Mouse (Mus musculus): Measurements from ENCODE around the gene Aldoart2.
"Not testable (repeated sequence)": the region's sequence is repeated elsewhere in the genome, so short reads cannot be mapped to it uniquely, and the experiment has no call there.

Aldoart2 gene

DNA sequence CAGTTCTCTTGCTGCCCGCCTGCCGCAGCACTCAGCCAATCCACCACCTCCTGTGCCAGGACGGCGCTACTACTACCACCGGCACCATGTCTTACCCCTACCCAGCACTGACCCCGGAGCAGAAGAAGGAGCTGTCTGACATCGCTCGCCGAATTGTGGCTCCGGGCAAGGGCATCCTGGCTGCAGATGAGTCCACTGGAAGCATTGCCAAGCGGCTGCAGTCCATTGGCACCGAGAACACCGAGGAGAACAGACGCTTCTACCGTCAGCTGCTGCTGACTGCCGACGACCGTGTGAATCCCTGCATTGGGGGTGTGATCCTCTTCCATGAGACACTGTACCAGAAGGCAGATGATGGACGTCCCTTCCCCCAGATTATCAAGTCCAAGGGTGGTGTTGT, at the start of gene Aldoart2:
Gene Aldoart2 (plus strand): TSS at position 34 of the 400 bp plus-strand sequence.
- no peak for DNase-seq (ENCODE audit: low spot score)

DNA sequence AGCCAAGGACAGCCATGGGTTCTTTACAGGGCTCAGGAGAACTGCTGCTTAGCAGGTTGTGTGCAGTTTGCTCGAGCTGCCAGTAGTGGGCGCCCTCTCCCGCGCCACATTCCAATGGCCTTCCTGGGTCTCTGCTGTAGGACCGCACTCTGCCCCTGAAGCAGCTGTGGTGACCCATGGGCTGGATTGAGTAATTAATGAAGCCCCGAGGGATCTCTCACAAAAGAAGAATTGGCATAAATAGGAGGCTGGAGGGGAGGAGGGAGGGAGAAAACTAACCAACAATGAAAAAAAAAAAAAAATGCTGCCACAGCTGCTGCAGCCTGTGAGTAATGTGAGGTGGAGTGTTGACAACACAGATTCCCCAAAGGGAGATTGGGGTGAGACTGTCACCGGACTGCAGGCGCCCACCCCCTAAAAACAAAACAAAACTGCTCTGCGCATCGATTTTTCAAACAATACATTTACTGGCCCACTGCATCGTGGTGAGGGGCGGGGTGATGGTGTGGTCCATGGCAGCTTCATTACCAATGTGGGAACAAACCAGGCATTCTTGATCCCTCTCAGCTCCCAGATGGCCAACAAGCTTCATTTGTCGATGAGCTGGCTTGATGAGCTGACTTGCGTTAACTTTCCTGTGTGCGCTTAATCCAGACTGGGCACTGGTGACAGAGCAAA, 46.8 kb upstream of the Aldoart2 start:
- DNase-seq (ENCODE audit: low spot score), result no peak

DNA sequence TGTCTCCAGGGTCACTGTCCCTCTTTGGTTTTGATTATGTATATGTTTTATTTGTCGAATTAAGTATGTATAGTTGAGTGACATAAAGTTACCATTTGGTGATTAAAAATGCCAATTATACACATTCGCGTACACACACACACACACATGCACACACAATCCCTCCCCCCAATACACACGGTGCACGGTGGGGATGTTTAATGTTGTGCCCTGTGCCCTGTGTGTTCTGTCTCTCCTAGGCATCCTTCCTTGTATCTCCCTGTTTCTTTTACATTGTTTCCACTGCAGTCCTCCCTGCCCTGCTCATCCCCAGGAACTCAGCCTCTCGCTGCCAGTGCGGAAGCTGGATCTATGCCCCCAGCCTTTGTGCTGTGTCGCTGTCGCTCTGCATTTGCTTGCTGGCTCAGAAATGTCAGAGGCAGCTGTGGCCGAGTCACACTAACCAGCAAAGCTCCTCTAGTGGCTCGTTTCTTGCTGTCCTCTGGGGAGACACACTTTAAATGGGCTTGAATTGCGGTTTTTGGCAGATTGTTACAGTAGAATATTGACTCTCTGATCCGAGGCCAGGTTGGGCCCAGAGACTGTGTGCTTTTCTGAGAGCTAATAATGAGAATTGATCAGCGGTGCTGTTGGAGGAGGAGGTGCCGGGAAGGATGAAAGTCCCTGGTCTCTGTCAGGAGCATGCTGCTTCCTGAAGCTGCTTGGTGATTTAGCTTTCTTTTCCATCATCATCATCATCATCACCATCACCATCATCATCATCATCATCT, 37.9 kb upstream of the Aldoart2 start:
- no peak for DNase-seq (ENCODE audit: low spot score)

DNA sequence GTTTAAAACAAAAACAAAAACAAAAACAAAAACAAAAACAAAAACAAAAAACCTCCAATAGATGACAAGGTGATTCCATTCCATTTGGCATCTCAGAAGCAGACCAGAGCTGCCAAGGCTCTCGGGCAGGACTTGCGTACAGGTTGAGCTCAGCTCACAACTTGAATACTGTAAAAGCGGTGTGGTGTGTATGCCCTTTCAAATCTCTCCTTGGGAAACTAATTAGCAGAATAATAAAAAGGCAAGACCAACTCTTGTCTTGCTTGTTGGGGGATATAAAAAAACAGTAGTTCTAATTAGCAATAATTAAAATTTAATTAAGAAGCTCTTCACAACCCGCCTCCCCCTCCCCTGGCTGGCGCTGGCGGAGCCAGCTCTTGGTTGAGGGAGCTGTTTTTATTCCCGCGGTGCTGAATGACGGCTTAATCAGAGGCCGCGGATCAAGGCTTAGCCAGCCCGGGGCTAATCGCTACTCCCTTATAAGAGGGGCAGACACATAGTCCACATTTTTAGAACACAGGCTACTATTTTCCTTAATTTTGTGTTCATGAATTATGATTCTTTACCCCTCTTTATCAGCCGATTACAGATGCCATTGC, 28.4 kb upstream of the Aldoart2 start:
- DNase-seq (ENCODE audit: low spot score), result no peak

DNA sequence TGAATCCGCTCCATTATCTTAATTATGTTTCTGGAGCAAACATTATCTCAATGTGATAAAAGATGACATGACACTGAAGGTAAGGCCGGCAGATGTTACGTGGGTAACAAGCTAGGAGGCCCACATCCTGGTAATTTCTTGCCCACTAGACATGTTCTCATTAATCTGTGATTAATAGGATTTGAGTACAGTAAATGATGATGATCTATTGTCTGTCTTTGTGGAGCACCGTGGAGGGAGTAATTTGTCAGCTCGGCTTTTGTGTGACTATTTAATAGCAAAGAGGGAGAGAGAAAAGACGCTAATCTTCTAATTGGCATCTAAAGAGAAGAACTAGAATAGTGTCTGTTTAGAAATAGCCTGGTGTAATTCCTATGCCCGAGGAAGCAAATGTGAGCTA, 27.3 kb upstream of the Aldoart2 start:
- DNase-seq (ENCODE audit: low spot score), result no peak

DNA sequence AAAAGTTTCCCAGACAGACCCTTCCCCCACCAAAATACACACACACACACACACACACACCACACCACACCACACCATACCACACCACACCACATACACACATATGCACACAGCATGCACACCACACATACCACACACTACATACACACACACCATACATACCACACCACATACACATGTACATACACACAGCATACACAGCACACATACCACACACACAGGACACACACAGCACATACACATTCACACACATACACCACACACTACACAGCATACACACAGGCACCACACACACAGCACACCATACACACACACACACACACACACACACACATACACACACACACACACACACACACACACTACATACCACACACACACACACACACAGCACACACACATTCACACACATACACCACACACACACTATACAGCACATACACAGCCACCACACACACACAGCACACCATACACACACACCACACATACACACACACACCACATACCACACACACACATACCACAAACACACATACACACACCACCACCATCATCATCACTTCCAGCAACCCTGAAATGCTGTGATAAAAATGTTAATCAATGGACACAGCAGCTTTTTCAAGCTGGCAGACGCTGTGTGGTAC, 26.6 kb upstream of the Aldoart2 start:
- no peak for DNase-seq (ENCODE audit: low spot score)

DNA sequence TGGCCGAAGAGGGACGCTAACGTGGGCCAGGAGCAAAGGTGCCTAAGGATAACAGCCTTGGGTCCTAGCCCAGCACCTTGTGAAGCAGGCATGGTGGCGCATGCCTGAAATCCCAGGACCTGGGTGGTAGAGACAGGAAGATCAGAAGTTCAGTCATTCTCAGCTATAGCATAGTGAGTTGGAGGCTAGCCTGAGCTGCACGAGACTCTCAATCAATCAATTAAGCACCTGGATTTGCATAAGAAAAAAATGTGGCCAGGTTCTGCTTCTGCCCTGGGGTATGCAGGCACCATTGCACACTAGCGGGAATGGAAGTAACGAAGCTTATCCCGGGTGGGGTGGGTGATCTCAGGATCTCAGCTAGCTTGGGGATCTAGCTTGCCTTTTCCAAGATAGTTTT, 25.9 kb upstream of the Aldoart2 start:
- no peak for DNase-seq (ENCODE audit: low spot score)

DNA sequence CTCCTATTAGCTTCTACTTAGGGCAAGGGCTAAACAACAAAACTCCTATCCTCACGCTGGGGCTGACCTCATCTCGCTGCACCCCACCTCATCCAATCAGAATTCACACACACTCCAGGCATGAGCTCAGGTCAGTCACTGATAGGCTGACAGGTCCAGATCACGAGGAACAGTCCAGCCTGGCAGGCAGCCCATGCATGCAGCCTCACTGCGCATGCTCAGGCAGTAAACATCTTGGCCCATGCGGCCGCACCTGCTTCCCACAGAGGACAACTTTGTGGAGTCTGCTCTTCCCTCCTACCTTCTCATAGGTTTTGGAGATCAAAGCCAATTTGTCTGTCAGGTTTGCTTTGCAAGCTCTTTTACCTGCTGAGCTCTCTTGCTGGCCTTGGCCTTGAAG, 10.1 kb upstream of the Aldoart2 start:
- not testable (repeated sequence) for DNase-seq (ENCODE audit: low spot score)

DNA sequence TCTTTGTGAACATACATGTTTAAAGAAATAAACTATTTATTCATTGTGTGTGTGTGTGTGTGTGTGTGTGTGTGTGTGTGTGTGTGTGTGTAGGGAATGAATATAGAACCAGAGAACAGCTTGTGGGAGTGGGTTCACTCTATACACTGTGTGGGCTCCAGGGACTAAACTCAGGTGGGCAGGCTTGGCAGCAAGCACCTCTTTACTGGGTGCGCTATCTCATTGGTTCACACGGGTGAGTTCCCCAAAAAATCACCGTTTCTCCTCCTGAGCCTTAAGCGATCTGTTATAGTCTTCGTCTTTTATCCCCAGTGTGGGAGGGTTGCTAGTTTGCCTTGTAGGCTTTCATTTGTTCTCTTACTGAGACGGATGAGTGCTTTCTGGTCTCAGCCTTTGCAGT, 7.2 kb upstream of the Aldoart2 start:
- no peak for DNase-seq (ENCODE audit: low spot score)

DNA sequence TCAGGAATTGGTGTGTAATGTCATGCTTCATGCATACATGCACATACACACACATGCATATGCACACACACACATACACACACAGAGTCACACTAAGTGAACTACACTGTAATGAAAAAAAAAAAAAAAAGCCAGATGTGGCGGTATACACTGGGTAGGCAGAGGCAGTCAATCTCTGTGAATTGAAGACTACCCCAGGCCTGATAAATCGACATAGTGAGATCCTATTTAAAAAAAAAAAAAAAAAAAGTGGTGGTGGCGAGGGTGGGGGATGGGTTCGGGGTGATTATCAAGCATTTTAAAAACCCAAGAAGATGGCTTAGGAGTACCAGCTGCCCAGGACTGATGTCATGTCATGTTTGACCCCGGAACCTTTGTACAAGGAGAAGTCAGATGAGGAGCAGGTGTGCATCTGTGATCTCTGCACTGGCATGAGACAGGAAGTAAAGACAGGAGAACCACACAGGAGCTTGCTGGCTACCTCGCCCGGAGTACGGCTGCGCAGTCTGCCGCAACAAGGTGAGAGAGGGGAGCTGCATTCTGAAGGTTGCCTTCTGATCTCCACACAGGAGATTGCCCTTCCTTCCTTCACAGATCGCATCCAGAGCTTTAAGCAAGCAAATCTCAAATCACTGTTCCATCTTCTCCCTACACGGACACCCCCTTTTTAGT, 5.7 kb upstream of the Aldoart2 start:
- no peak for DNase-seq (ENCODE audit: low spot score)

DNA sequence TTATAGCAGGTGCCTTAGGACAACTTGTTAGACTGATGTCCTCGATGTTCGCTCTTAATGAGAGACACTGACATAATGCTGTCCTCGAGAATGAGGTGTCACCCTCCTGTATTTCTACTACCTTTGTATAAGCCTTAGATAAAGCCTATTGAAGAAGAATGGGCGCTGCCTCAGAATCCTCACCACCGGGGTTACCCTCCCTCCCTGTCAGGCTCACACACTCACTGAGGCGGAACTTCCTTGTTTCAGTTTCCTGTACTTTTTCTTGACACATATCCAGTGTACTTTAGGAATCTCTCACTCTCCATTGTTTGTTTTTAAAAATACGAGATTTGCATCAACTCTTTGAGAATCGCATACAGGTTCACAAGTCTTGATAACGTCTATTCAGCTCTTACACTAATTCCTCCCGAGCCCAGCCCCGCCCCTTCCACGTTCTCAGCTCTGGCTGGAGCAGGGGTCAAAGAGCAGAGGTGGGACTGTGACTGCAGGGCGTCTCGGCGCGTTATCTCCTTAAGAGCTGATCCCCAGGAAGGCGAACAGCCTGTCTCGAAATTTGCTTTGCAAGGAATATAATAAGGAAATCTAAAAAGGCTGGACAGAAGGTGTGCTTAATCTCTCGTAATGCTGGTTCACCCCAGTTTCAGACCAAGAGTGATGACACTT, 4.9 kb upstream of the Aldoart2 start:
- no peak for DNase-seq (ENCODE audit: low spot score)

DNA sequence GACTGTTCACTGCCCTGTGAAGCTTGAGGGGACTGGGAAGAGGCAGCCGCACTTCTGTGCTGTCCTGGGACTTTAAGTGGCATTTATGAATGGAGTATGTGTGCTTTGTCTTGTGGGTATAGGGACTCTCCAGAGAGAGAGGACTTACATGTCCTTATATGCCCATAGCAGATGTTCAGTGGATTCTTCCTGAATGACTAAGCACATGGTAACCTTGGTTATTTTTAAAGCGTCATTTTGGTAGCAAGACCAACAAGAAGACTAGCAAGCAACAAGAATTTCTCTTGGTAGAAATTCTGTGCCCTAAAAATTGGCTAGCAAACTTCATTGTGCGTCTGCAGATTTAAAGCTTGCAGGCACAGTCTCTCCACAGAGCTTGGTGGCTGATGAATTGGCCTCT, 1.3 kb upstream of the Aldoart2 start:
- DNase-seq (ENCODE audit: low spot score), result no peak

DNA sequence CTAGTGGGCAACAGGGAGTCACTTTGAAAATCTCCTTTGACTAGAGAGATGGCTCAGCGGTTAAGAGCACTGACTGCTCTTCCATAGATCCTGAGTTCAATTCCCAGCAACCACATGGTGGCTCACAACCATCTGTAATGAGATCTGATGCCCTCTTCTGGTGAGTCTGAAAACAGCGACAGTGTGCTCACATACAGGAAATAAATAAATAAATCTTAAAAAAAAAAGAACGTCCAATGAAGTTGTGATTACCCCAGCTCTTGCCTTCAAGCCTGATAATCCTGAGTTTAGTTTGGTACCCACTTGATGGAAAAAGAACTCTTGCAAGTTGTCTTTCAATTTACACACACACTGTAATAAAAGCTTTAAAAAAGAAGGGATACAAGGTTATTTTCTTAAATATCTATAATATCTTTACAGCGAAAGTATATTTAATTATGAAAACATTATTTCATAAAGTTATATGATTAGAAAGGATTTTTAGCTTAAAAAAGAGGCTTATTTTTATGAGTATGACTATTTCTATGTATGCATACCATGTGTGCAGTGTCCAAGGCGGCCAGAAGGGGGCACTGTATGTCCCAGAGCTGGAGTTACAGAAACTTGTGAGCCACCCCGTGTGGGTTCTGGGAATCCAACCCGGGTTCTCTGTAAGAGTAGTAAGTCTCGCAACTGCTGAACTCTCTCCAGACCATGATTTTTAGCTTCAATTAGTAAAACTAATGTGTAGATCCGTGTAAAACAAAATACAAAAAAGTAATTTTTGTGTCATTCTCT, 664 bp upstream of the Aldoart2 start:
- no peak for DNase-seq (ENCODE audit: low spot score)

DNA sequence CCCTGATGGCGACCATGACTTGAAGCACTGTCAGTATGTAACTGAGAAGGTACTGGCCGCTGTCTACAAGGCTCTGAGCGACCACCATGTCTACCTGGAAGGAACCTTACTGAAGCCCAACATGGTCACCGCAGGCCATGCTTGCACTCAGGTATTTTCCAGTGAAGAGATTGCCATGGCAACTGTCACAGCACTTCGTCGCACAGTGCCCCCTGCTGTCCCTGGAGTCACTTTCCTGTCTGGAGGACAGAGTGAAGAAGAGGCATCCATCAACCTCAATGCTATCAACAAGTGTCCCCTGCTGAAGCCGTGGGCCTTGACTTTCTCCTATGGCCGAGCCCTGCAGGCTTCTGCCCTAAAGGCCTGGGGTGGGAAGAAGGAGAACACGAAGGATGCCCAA, 828 bp downstream of the Aldoart2 start:
- DNase-seq (ENCODE audit: low spot score), result no peak

DNA sequence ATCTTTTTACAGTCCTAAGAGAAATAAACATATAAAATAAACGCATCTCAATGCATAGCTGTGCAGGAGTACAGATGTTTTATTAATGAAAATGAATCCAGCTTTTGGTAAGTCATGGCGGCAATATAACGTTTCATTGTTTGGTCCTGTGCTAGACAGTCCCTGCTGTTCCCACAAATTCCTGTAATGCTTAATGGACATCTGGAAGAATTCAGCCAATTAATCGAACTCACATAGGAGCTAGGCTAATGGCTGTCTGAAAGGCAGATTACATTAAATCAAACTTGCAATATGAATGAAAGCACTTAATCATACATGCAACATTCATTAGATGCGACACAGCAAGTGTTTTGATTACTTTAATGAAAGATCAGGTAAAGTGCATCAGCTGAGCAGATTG, 1.8 kb downstream of the Aldoart2 start:
- DNase-seq (ENCODE audit: low spot score), result no peak

DNA sequence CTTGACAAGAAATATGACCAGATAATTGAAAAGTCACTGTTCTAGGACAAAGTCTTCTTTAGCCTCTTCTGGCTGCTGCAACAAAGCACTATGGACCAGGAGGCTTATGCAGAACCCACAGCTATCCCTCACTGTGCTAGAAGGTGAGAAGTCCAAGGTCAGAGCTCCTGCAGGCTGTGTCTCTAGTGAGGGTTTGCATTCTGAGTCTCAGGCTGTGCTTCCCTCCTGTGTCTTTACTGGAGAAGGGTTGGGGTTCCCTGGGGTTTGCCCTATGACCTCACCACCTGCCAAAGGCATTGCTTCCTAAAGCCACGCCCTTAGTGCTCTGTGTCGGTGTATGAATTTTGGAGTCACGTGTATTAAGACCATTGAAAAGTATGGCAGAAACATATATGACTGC, 3.4 kb downstream of the Aldoart2 start:
- DNase-seq (ENCODE audit: low spot score), result no peak

DNA sequence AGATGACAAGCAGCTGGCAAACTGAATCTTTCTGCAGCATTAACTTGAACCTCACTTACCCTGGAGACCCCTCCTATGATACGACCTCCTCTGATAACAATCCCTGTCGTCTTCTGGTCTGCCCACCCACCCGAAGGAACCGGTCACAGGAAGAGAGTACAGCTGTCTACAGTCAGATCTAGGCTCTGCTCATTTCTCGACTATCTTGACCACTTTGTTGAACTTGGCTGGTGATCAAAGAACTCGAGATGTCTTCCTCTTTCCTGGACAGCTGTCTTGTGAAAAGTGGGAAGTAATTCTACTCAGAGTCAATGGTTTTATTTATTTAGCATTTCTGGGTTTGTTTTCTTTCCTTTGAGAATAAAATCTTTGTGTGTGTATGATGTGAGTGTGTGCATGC, 4.6 kb downstream of the Aldoart2 start:
- DNase-seq (ENCODE audit: low spot score), result no peak

DNA sequence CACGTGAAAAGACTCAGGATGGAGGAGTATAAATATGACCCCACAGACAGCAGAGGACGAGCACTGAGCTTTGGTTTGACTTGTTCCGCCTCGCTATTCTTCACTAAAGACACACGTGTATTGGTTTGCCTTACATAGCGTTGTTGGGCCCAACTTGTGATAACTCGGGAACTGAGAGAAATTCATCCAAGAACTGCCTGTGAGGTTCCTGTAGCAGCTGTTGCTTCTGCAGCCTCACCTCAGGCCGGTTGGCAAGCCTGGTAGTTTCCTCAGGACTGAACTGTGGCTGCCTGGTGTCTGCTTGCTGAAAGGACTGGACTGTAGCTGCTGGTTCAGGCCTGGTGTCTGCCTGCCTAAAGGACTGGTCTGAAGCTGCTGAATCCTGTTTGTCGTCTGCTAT, 5.6 kb downstream of the Aldoart2 start:
- no peak for DNase-seq (ENCODE audit: low spot score)

DNA sequence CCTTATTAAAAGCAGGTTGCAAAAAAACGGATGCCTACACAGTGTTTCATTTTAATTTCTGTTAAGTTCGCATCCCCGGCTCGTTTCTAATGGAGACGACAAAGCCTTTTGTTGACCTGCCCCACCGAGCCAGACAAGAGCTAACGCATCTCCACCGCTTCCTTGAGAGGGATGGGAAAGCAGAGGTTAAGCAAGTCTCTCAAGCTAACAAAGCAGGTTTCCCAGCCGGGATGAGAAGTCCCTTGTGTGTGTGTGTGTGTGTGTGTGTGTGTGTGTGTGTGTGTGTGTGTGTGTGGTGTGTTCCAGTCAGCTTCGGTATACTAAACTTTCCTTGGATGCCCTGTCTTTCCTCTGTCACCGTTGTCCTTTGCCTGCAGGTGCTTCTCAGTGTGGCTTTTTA, 6.1 kb downstream of the Aldoart2 start:
- DNase-seq (ENCODE audit: low spot score), result no peak

DNA sequence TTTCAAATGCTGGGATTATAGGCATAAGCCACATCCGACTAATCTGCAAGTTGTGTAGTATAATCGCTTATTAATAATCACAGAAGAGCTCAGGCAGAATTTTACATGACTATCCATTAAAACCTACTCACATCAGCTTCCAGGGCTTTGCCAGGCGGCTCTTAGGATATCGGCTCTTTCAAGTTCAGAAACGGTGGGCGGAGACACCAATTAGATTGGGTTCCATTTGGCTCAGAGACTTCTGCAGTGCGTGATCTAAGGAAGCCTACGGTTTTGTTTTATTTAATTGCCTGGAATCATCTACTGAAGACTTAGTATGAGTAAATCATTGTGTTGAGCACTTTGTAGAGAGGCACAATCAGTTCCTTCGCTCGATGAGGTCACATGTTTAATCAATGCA, 6.6 kb downstream of the Aldoart2 start:
- DNase-seq (ENCODE audit: low spot score), result no peak

DNA sequence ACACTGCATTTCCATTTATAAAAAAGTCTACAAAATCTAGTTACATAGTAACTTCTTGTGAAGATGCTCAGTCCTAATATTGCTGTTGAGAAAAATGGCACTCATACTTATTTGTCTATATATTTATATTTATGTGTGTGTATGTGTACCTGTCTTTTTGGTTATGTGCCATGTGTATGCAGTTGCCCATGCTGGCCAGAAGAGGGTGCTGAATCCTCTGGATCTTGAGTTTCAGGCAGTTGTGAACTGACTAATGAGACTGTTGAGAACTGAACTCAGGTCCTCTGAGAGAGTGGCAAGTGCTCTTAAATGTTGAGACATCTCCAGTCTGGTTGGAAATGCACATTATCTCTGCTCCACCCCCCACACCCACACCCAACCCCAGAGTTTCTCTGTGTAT, 8.1 kb downstream of the Aldoart2 start:
- no peak for DNase-seq (ENCODE audit: low spot score)
